ENCODE assay signal across 14 mouse cellular contexts in genomic region chrX:75036626-75037025, GRCm38 (mm10).
"Had no signal": no experiment of that assay in that cellular context is flagged by ENCODE, and none has a peak within 500 bp of the region (broad histone marks: within the 10 kb centered on the region; RNA-seq: fewer than 3 reads in every experiment).

No protein-coding gene starts in this region.

- H3K36me3 ChIP-seq: lung, embryonic 15.5 days; midbrain, embryonic 10.5 days; midbrain, embryonic 13.5 days; midbrain, embryonic 15.5 days; neural tube, embryonic 12.5 days had no signal

- DNase-seq: lung, adult 18-20 months; lung, postnatal 10 days; lung, postnatal 4 days; right cerebral cortex, postnatal 14 days; right cerebral cortex, postnatal 4 days; spleen, adult 18-20 months; thymus, adult 18-20 months; thymus, postnatal 25 days; thymus, postnatal 4 days had no signal

- H3K4me2 ChIP-seq: lung, embryonic 15.5 days; midbrain, embryonic 13.5 days; midbrain, embryonic 15.5 days; neural tube, embryonic 12.5 days had no signal

- H3K27ac ChIP-seq: lung, embryonic 15.5 days; midbrain, embryonic 10.5 days; midbrain, embryonic 13.5 days; midbrain, embryonic 15.5 days; neural tube, embryonic 12.5 days had no signal

- H3K9ac ChIP-seq: lung, embryonic 15.5 days; midbrain, embryonic 13.5 days; midbrain, embryonic 15.5 days; neural tube, embryonic 12.5 days had no signal

- H3K4me3 ChIP-seq: lung, embryonic 15.5 days; midbrain, embryonic 10.5 days; midbrain, embryonic 13.5 days; midbrain, embryonic 15.5 days; neural tube, embryonic 12.5 days had no signal

- H3K27me3 ChIP-seq: lung, embryonic 15.5 days; midbrain, embryonic 13.5 days; midbrain, embryonic 15.5 days; neural tube, embryonic 12.5 days had no signal

- ATAC-seq: midbrain, embryonic 13.5 days; midbrain, embryonic 15.5 days had no signal

- H3K9me3 ChIP-seq: lung, embryonic 15.5 days; midbrain, embryonic 10.5 days; midbrain, embryonic 13.5 days; midbrain, embryonic 15.5 days; neural tube, embryonic 12.5 days had no signal

- H3K4me1 ChIP-seq: lung, embryonic 15.5 days; midbrain, embryonic 10.5 days; midbrain, embryonic 13.5 days; midbrain, embryonic 15.5 days; neural tube, embryonic 12.5 days had no signal
